Mouse (Mus musculus) T-helper 1 cell (primary cell): Measurements from ENCODE around the gene Satb1.

Experiments used
- in situ Hi-C: fragments of 300-600 bp; cut with MboI, MseI; formaldehyde crosslinking; loops from one replicate; pipeline ENCODE4 v1.15.1; 2025; ENCODE audit warnings: high pct_unique_total_duplicates

The Satb1 gene

DNA sequence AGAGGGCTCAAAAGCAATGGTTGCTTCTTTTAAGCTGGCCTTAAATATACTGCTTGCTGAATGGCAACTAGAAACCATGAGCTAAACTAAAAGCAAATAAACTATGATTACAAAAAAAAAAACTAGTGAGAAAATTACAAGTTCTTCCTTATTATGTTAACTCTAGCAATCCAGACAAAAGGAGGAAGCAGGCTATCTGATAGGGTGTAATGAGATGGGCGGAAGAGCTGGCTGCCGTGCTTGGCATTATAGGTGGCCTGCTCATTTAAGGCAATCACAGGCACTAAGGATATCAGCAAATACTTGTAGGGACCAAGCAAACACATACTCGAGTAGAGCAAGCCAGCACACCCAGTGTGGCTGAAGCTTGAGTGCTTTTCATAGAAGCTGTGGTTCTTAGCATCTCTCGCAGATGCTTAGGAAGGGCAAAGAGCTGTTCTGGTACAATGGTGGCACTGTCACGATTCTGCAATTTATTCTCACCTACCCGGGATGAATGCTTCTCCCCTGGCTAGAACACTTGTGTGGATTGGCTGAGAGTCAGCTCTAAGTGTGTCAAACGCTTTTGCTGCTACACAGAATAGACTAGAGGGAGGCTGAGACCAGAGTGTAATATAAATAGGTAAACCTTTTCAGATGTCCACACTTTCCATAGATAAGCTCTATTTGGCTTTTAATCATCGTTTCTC, 49.4 kb downstream of the Satb1 start:
- in situ Hi-C loops = loop anchor here (10.0 kb wide), 1 partner anchor 1279 kb away; the partner anchor contains the start of gene Plcl2

GRCm38 (mm10) chr17:51780036-51780435, 53.1 kb downstream of the Satb1 start:
- in situ Hi-C loops = loop anchor here (10.0 kb wide), 1 partner anchor 1275 kb away; the partner anchor contains the start of gene Plcl2

DNA sequence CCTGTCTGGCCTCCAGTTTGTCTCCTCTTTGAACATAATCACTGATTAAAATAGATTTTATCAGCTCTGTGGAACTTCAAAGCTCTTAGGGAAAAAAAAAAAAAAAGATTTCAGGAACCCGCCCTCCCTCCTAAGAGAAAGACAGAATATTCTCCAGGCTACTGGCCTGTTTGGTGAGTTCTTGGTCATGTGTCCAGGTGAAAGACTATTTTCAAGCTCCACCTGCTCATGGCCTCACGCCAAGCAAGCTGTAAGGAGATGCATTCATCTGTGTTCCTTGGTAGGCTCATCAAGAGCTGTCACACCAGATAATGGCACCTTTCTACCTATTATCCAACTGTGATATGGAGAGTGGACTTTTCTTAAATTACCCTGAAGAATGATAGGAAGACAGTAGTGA, 54.1 kb downstream of the Satb1 start:
- in situ Hi-C loops = no loop called here

DNA sequence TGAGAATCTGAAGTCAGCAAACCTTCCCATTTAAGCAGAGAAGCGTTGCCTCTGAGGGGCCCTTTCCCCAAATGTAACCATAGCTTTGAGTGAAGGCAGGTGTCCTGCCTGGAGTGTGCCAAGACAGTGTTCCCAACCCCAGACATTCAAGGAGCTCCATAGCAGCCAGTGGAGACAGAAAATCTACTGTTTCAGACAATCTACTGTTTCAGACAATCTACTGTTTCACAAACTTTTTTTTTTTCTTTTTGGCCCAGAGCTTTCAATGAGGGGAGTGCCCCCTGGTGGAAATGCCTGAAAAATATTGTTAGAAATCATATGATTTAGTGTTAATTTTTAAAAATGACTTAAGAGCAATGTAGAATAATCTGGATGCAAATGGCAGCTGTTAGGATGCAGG, 55.3 kb downstream of the Satb1 start:
- in situ Hi-C loops = no loop called here

GRCm38 (mm10) chr17:51775070-51775881, 57.8 kb downstream of the Satb1 start:
- in situ Hi-C loops = no loop called here

- in situ Hi-C loops = no loop called here
Observed at GRCm38 (mm10) chr17:51763600-51763999, 69.5 kb downstream of the Satb1 start.

GRCm38 (mm10) chr17:51762503-51762902, 70.6 kb downstream of the Satb1 start:
- in situ Hi-C loops = no loop called here

- in situ Hi-C loops = no loop called here
Observed at GRCm38 (mm10) chr17:51760997-51761655, 72.0 kb downstream of the Satb1 start.

- in situ Hi-C loops = no loop called here
Observed at GRCm38 (mm10) chr17:51760251-51760887, 72.7 kb downstream of the Satb1 start.

DNA sequence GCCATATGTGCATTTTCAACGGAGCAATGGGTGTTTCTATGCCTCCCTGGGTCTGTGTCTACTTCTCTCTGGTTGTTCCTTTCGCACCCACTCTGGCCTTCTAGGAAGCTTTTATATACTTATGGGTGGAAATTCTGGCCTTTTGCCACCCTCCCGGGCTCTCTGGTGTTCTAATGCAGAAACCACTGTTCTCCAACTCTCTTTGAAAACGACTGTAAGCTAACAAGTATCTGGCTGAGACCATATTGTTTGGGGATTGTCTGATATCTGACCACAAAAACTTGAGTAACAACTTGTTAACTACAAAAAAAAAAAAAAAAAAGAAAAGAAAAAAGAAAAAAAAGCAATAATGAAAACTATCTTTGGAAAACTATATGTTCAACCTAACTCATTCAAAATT, 73.6 kb downstream of the Satb1 start:
- in situ Hi-C loops = no loop called here

GRCm38 (mm10) chr17:51752142-51752541, 80.9 kb downstream of the Satb1 start:
- in situ Hi-C loops = no loop called here

DNA sequence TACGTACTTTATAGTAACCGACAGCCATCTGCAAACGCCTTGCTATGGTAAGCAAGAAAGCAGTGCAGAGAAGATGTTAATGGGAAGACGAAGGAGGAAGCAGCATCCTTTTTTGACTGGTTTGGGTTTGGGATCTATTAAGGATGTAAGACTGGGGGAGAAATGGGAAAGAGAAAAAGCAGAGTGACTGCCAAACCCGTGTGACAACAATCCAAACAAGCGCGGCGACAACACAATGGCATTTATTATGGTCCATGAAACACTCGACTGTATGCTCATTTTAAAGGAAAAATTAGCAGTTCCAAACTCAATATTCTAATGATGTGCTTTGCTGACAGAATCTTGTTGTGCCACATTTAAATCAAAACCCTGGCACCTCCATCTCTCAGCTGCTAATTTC, 85.9 kb downstream of the Satb1 start:
- in situ Hi-C loops = no loop called here

DNA sequence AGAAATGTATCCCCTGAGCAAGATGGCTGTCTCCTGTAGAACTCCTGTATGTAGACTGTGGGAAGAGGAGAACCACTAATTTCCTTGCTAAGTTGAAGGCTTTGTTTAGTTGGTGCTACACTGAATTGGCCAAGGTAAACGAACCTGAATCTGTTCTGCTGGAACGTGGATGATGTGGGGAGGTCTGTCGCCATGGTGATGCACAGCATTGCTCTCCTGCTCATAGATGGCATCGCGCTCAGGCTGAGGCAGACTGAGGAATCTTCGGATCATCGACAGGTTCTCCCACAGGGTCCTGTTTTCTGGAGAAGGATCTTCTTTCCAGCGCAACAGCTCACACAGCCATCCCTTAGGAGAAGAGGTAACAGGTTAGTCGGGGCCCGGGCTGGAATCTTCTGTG, 90.6 kb downstream of the Satb1 start:
- in situ Hi-C loops = no loop called here

DNA sequence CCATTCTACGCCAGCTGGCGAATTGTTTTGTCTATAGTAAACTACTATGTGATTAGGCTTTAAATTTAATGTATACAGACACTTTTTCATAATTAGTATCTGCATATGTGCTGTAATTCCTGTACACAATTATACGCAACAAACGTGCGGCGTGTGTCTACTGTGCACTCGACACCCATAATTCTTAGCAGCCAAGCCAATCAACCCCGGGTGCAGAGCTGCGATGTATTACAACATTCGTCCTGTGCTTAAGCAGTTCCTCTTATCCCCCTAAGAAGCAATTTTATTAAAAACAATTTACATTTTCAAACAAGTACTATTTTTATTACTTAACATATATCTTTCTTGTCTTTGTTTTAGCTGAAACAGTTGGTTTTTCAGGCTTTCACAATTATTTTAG, 92.0 kb downstream of the Satb1 start:
- in situ Hi-C loops = no loop called here

GRCm38 (mm10) chr17:51740246-51740645, 92.8 kb downstream of the Satb1 start:
- in situ Hi-C loops = no loop called here

DNA sequence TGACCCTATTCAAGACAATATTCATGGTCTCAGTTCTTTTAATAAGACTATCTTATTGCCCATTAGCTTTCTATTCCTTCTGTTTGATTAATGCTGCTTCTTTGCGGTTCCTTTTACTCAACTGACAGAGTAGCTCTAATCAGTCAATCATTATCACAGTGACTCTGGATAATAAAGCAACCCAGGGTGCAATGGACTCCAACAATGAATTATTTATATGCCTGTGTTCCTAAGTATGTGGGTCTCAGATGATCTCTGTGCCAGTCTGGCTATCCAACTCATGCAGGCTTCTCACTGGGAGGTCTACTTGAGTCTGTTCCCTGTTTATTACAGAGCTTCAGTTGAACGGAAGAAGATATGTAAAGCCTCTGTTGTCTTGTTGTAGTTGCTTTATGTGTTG, 108.6 kb downstream of the Satb1 start:
- in situ Hi-C loops = no loop called here

DNA sequence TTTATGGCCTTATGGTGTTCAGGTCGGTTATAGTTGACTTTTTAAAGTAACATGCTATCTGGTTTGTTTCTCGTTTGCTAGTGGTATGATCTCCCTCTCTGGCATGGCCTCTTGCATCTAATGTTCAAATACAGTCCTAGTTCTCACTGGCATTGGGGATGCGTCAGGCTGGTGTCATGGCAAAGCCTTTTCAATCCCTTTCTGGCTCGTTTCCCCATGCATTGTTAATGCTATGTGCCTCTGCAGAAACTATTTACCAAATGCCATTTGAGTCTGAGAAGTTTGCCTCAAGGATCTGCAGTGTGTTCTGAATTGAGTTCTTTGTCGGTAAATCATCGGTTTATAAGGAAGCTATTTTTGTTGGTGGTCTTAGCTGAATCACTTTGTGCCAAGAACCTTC, 137.4 kb downstream of the Satb1 start:
- in situ Hi-C loops = no loop called here

GRCm38 (mm10) chr17:51695271-51695670, 137.8 kb downstream of the Satb1 start:
- in situ Hi-C loops = no loop called here

GRCm38 (mm10) chr17:51690526-51690925, 142.6 kb downstream of the Satb1 start:
- in situ Hi-C loops = no loop called here

DNA sequence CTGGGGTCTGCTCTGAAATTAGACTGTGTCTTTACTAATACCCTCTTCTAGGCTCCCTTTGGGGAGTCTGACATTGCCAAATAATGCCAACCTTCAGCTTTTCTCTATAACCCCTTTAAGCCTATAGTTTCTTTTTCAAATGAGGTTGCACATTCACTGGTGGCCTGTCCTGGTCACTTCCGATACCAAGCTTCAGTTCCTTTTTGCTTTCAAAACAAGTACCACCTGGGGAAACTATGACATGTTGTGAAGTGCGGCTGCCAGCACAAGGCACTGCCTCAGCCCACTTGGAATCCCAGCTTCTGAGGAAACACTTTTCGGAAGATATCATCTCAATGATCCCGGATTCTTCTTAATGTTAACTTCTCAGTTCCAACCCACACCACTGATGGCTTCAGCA, 145.9 kb downstream of the Satb1 start:
- in situ Hi-C loops = no loop called here
